Comparison of ENCODE assay signal across 8 mouse cellular contexts in genomic region chr13:60177106-60177796, GRCm38 (mm10). TPM values are rescaled to one million over a fixed set of nuclear protein-coding genes. Genes with fewer than 3 reads are reported as not detected.
DNase-seq lines count a peak whose midpoint lies in the region; ATAC-seq and TF ChIP-seq lines count a peak whose summit lies in the region.

Gene Gas1, minus strand, starts transcription at chr13:60177365.

- peak within 1 kb of the TSS; percentile 38 for H3K4me3 ChIP-seq in erythroblast, embryonic 14.5 days (replicated peaks)
- H3K4me3 ChIP-seq in embryonic facial prominence, embryonic 11.5 days (ENCODE audit: low read depth, low read length) = peak within 1 kb of the TSS; percentile 97
- peak within 1 kb of the TSS; percentile 69 for H3K4me3 ChIP-seq in intestine, postnatal 0 days (ENCODE audit: low read depth, low read length)
- H3K4me3 ChIP-seq in midbrain, embryonic 11.5 days (ENCODE audit: low read depth, low read length) = peak within 1 kb of the TSS; percentile 69
- H3K4me3 ChIP-seq in spleen, adult 2 months (ENCODE audit: extremely low read depth, insufficient read depth, insufficient read length) = peak within 1 kb of the TSS; percentile 34; the same call in 1 of the 2 replicates

- no peaks in the 10 kb centered on the region; the same call in 1 of the 2 replicates for H3K4me1 ChIP-seq in erythroblast, embryonic 14.5 days (ENCODE audit: control insufficient read depth)
- no peaks in the 10 kb centered on the region; the same call in 1 of the 2 replicates for H3K4me1 ChIP-seq in embryonic facial prominence, embryonic 11.5 days (ENCODE audit: control insufficient read depth, insufficient read depth, low read length)
- no peaks in the 10 kb centered on the region for H3K4me1 ChIP-seq in intestine, postnatal 0 days (replicated peaks; ENCODE audit: control insufficient read depth, insufficient read depth, low read length)
- peaks cover 21% of the 10 kb centered on the region for H3K4me1 ChIP-seq in midbrain, embryonic 11.5 days (ENCODE audit: control insufficient read depth, insufficient read depth, low read length)
- no peaks in the 10 kb centered on the region for H3K4me1 ChIP-seq in spleen, adult 2 months (ENCODE audit: control insufficient read depth, insufficient read depth, insufficient read length)

- peak within 1 kb of the TSS; percentile 100 for H3K27ac ChIP-seq in embryonic facial prominence, embryonic 11.5 days (replicated peaks; ENCODE audit: low read depth, low read length)
- peak within 1 kb of the TSS; percentile 88 for H3K27ac ChIP-seq in intestine, postnatal 0 days (ENCODE audit: low read depth, low read length)
- peak within 1 kb of the TSS; percentile 99 for H3K27ac ChIP-seq in midbrain, embryonic 11.5 days (ENCODE audit: low read depth, low read length)
- H3K27ac ChIP-seq in spleen, adult 2 months (ENCODE audit: insufficient read depth, low read length) = peak within 1 kb of the TSS; percentile 57; the same call in 1 of the 2 replicates

- DNase-seq in embryonic facial prominence, embryonic 11.5 days (ENCODE audit: low spot score) = peak; percentile 97
- DNase-seq in left cerebral cortex, postnatal 36 days (ENCODE audit: low spot score in 2 of 2) = peak; percentile 73 to 74
- DNase-seq in midbrain, embryonic 11.5 days (ENCODE audit: low spot score, missing footprints) = peak; percentile 97
- no peak for DNase-seq in spleen, adult 2 months (ENCODE audit: low read depth in 1 of 2, low spot score in 2 of 2)

- peak within 1 kb of the TSS; percentile 74 for H3K4me2 ChIP-seq in embryonic facial prominence, embryonic 11.5 days (ENCODE audit: low read depth, low read length)
- peak within 1 kb of the TSS; percentile 99 for H3K4me2 ChIP-seq in intestine, postnatal 0 days (replicated peaks; ENCODE audit: low read depth)
- peak within 1 kb of the TSS; percentile 66 for H3K4me2 ChIP-seq in midbrain, embryonic 11.5 days

- peak within 1 kb of the TSS; percentile 99 for H3K9ac ChIP-seq in embryonic facial prominence, embryonic 11.5 days (replicated peaks; ENCODE audit: low read length)
- H3K9ac ChIP-seq in intestine, postnatal 0 days (ENCODE audit: low read depth, low read length) = peak within 1 kb of the TSS; percentile 68
- H3K9ac ChIP-seq in midbrain, embryonic 11.5 days (ENCODE audit: low read length) = peak within 1 kb of the TSS; percentile 98

- peaks cover 6% of the 10 kb centered on the region; the same call in 1 of the 2 replicates for H3K9me3 ChIP-seq in erythroblast, embryonic 14.5 days (ENCODE audit: control insufficient read depth, low read length)
- H3K9me3 ChIP-seq in embryonic facial prominence, embryonic 11.5 days (replicated peaks; ENCODE audit: control insufficient read depth, low read length) = no peaks in the 10 kb centered on the region
- no peaks in the 10 kb centered on the region for H3K9me3 ChIP-seq in intestine, postnatal 0 days (ENCODE audit: control insufficient read depth)
- H3K9me3 ChIP-seq in midbrain, embryonic 11.5 days (ENCODE audit: control insufficient read depth, low read length) = no peaks in the 10 kb centered on the region

- intact Hi-C loops in left cerebral cortex, postnatal 36 days (cut with DNase I) = loop anchor here (5.0 to 10.0 kb wide), 4 partner anchors 70 to 322 kb away; no protein-coding TSS in a partner anchor

- WGBS in embryonic facial prominence, embryonic 11.5 days = under 1% methylated on average over 59 of the region's 59 CpGs
- 0% methylated on average over 59 of the region's 59 CpGs for whole genome bisulfite sequencing in intestine, postnatal 0 days
- WGBS in midbrain, embryonic 11.5 days = under 1% methylated on average over 58 of the region's 59 CpGs
- 2% methylated on average over 59 of the region's 59 CpGs for WGBS in spleen, adult 2 months

- TF ChIP-seq CTCF in intestine, postnatal 0 days (IDR thresholded peaks at IDR 0.05; ENCODE audit: low read depth) = 0 out of 2 replicates have a peak, but pooled peaks have one; percentile 19
- no peak for TF ChIP-seq CTCF in spleen, adult 2 months (IDR thresholded peaks at IDR 0.05; ENCODE audit: extremely low read depth, insufficient read depth, insufficient read length, insufficient replicate concordance)

- peaks cover 65% of the 10 kb centered on the region for H3K27me3 ChIP-seq in erythroblast, embryonic 14.5 days (ENCODE audit: control insufficient read depth)
- no peaks in the 10 kb centered on the region for H3K27me3 ChIP-seq in embryonic facial prominence, embryonic 11.5 days (ENCODE audit: control insufficient read depth, insufficient read depth, low read length)
- H3K27me3 ChIP-seq in intestine, postnatal 0 days (replicated peaks; ENCODE audit: control insufficient read depth, insufficient read depth, low read length) = peaks cover 38% of the 10 kb centered on the region
- H3K27me3 ChIP-seq in midbrain, embryonic 11.5 days (ENCODE audit: control insufficient read depth, insufficient read depth, low read length) = peaks cover 3% of the 10 kb centered on the region
- peaks cover 12% of the 10 kb centered on the region for H3K27me3 ChIP-seq in spleen, adult 2 months (ENCODE audit: control insufficient read depth, insufficient read depth, low read length)

- no peak for TF ChIP-seq POLR2A in spleen, adult 2 months (IDR thresholded peaks at IDR 0.05; ENCODE audit: low read depth, low read length)

- no peaks in the 10 kb centered on the region for H3K36me3 ChIP-seq in erythroblast, embryonic 14.5 days (ENCODE audit: control insufficient read depth)
- H3K36me3 ChIP-seq in embryonic facial prominence, embryonic 11.5 days (replicated peaks; ENCODE audit: control insufficient read depth, insufficient read depth, low read depth, low read length) = no peaks in the 10 kb centered on the region
- no peaks in the 10 kb centered on the region for H3K36me3 ChIP-seq in intestine, postnatal 0 days (ENCODE audit: control insufficient read depth, insufficient read depth)
- H3K36me3 ChIP-seq in midbrain, embryonic 11.5 days (ENCODE audit: control insufficient read depth, insufficient read depth, low read length) = no peaks in the 10 kb centered on the region
- H3K36me3 ChIP-seq in spleen, adult 2 months (ENCODE audit: control insufficient read depth, insufficient read depth, low read length) = no peaks in the 10 kb centered on the region

- no peak for ATAC-seq in erythroblast, adult 5-6 weeks (replicated peaks; ENCODE audit: low FRiP score, poor library complexity, severe bottlenecking)
- peak; percentile 95 for ATAC-seq in embryonic facial prominence, embryonic 11.5 days (replicated peaks; ENCODE audit: insufficient number of reproducible peaks, low FRiP score, low TSS enrichment, low read depth)
- ATAC-seq in granulocyte monocyte progenitor cell, adult 5-6 weeks (replicated peaks; ENCODE audit: poor library complexity, severe bottlenecking) = peak; percentile 52; the same call in 1 of the 2 replicates
- ATAC-seq in intestine, postnatal 0 days = peak; percentile 75
- ATAC-seq in midbrain, embryonic 11.5 days (ENCODE audit: low FRiP score) = peak; percentile 93

RNA-seq across cellular contexts. Expression of gene Gas1, which starts in this region (rescaled TPM):
- polyA plus RNA-seq in erythroblast, embryonic 14.5 days (2012) = not detected in 2 replicates
- not detected in 2 replicates for total RNA-seq in erythroblast, adult 5-6 weeks (2015; ENCODE audit: low replicate concordance)
- not detected in 2 replicates for total RNA-seq in erythroblast, adult 5-6 weeks (2017; ENCODE audit: low replicate concordance)
- polyA plus RNA-seq in embryonic facial prominence, embryonic 11.5 days (2014; fragmentation: Nextera tagmentation; extraction: Ambion mirVana) = 151 and 157 TPM in 2 replicates
- not detected in 2 replicates for total RNA-seq in granulocyte monocyte progenitor cell, adult 5-6 weeks (2014; fragmentation: Nextera tagmentation)
- not detected in 2 replicates for total RNA-seq in granulocyte monocyte progenitor cell, adult 5-6 weeks (2017)
- polyA plus RNA-seq in intestine, postnatal 0 days (2015; fragmentation: Nextera tagmentation; extraction: Ambion mirVana) = 41.5 and 44.4 TPM in 2 replicates
- total RNA-seq in left cerebral cortex, postnatal 36 days (2021) = 1 to 10 TPM; 8.0 to 8.3 TPM
- polyA plus RNA-seq in midbrain, embryonic 11.5 days (2014; fragmentation: Nextera tagmentation; extraction: Ambion mirVana) = 87.2 and 103 TPM in 2 replicates
- polyA plus RNA-seq in spleen, adult 2 months (2012; rRNA removed) = 17.7 and 44.2 TPM in 2 replicates

Comparison
In these comparisons a context has a peak if more than half of its experiments do, and no peak if none do; other contexts are left out.
1. RNA of gene Gas1 (total RNA-seq): 8.0 to 8.3 TPM in left cerebral cortex, postnatal 36 days; not detected in erythroblast, adult 5-6 weeks and not detected in granulocyte monocyte progenitor cell, adult 5-6 weeks; every median in the first group is over 4 times any median in the second.
2. RNA of gene Gas1 (polyA plus RNA-seq): 151 to 157 TPM in embryonic facial prominence, embryonic 11.5 days, 87.2 to 103 TPM in midbrain, embryonic 11.5 days, 41.5 to 44.4 TPM in intestine, postnatal 0 days and 17.7 to 44.2 TPM in spleen, adult 2 months; not detected in erythroblast, embryonic 14.5 days; every median in the first group is over 10 times any median in the second.
3. Peak in ATAC-seq in granulocyte monocyte progenitor cell, adult 5-6 weeks; RNA of the gene not detected or under 1 TPM.
4. H3K4me3 ChIP-seq: peak in every context shown above with its lines; median percentile 97 in embryonic facial prominence, embryonic 11.5 days; 69 in intestine, postnatal 0 days; 69 in midbrain, embryonic 11.5 days; 38 in erythroblast, embryonic 14.5 days; 34 in spleen, adult 2 months.
5. DNase-seq: peak in embryonic facial prominence, embryonic 11.5 days (single experiment), left cerebral cortex, postnatal 36 days (2 of 2) and midbrain, embryonic 11.5 days (single experiment); none in spleen, adult 2 months (0 of 2).
6. Peak in every context shown above with its lines, with median percentiles within 50 percentile points of each other: H3K27ac ChIP-seq, H3K4me2 ChIP-seq and H3K9ac ChIP-seq.